ENCODE assay signal across 9 mouse cellular contexts in the genomic region with DNA sequence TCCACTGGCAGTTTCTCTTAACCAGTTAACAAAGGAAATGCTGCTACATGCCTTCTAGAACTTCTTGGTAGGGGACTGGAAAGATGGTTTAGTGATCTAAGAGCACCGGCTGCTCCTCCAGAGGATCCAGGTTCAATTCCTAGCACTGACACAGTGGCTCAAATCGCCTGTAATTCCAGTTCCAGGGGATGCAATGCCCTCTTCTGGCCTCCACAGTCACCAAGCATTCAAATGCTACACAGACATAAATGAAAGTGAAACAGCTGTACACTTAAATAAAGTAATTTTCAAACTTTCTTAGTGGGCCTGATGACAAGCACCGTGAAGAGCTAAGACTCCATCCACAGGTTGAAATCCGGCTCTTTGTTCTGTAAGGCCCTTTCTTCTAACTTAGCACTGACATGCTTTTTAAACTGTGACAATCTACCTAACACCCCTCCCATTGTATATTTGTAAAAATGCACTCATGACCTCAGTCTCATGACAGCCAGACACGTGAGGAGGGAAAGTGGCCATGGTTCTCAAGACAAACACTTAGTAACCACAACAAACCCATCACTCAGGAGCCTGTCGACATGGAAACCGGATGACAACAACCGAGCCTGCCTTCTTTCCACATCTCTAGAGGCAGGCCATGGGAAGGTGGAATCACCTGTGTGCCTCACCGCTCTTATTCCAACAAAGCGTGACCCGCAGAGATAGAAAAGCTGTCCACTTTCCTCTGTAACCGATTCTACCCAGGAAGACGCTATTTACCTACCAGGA.
DNase-seq lines count a peak whose midpoint lies in the region; ATAC-seq lines count a peak whose summit lies in the region.
"Had no signal": no experiment of that assay in that cellular context is flagged by ENCODE, and none has a peak within 500 bp of the region (broad histone marks: within the 10 kb centered on the region; RNA-seq: fewer than 3 reads in every experiment).

No protein-coding gene starts in this region.

- H3K9ac ChIP-seq in heart, embryonic 12.5 days, result no peak overlapping the region
- 0 out of 2 replicates have a peak overlapping the region, but pooled peaks have one; percentile 18 for H3K9ac ChIP-seq in hindbrain, embryonic 16.5 days (ENCODE audit: low read depth, low read length)
- H3K9ac ChIP-seq in neural tube, embryonic 12.5 days, result no peak overlapping the region

- H3K9me3 ChIP-seq in heart, embryonic 12.5 days (replicated peaks), result no peaks in the 10 kb centered on the region
- H3K9me3 ChIP-seq in hindbrain, embryonic 16.5 days (ENCODE audit: control insufficient read depth, low read length), result no peaks in the 10 kb centered on the region
- H3K9me3 ChIP-seq in neural tube, embryonic 12.5 days, result no peaks in the 10 kb centered on the region

- no peak overlapping the region for H3K4me2 ChIP-seq in heart, embryonic 12.5 days
- H3K4me2 ChIP-seq in hindbrain, embryonic 16.5 days (ENCODE audit: low read length), result peak overlapping the region; percentile 42
- H3K4me2 ChIP-seq in neural tube, embryonic 12.5 days (replicated peaks), result peak overlapping the region; percentile 28; the same call in 1 of the 2 replicates

- no peaks in the 10 kb centered on the region for H3K27me3 ChIP-seq in heart, embryonic 12.5 days (replicated peaks)
- H3K27me3 ChIP-seq in hindbrain, embryonic 16.5 days (replicated peaks; ENCODE audit: control insufficient read depth, insufficient read depth, low read length), result no peaks in the 10 kb centered on the region
- H3K27me3 ChIP-seq in neural tube, embryonic 12.5 days (replicated peaks), result no peaks in the 10 kb centered on the region

- H3K4me1 ChIP-seq in heart, embryonic 12.5 days (replicated peaks), result peaks cover 59% of the 10 kb centered on the region
- peaks cover 51% of the 10 kb centered on the region for H3K4me1 ChIP-seq in brown adipose tissue, adult 24 weeks (ENCODE audit: control insufficient read depth, insufficient read depth, insufficient read length, low read length)
- peaks cover 49% of the 10 kb centered on the region for H3K4me1 ChIP-seq in hindbrain, embryonic 16.5 days (ENCODE audit: control insufficient read depth, insufficient read depth, low read depth, low read length)
- H3K4me1 ChIP-seq in neural tube, embryonic 12.5 days, result peaks cover 76% of the 10 kb centered on the region

- WGBS in heart, embryonic 12.5 days, result 66% methylated on average over 13 of the region's 13 CpGs
- 50% methylated on average over 13 of the region's 13 CpGs for WGBS in hindbrain, embryonic 16.5 days
- 58% methylated on average over 13 of the region's 13 CpGs for WGBS in neural tube, embryonic 12.5 days

- peaks cover 20% of the 10 kb centered on the region for H3K36me3 ChIP-seq in heart, embryonic 12.5 days
- no peaks in the 10 kb centered on the region for H3K36me3 ChIP-seq in hindbrain, embryonic 16.5 days (ENCODE audit: control insufficient read depth, insufficient read depth, low read length)
- H3K36me3 ChIP-seq in neural tube, embryonic 12.5 days, result no peaks in the 10 kb centered on the region

- no peak for ATAC-seq in heart, embryonic 12.5 days (ENCODE audit: insufficient number of reproducible peaks, low FRiP score)
- no peak for ATAC-seq in hindbrain, embryonic 16.5 days
- peak; percentile 31 for ATAC-seq in neural tube, embryonic 12.5 days (ENCODE audit: low FRiP score, low read depth)

- no peak overlapping the region for H3K27ac ChIP-seq in heart, embryonic 12.5 days (ENCODE audit: poor library complexity, severe bottlenecking)
- peak overlapping the region; percentile 79 for H3K27ac ChIP-seq in brown adipose tissue, adult 24 weeks (replicated peaks; ENCODE audit: low read depth, low read length)
- peak overlapping the region; percentile 88 for H3K27ac ChIP-seq in hindbrain, embryonic 16.5 days (ENCODE audit: low read depth, low read length)
- peak overlapping the region; percentile 75 for H3K27ac ChIP-seq in neural tube, embryonic 12.5 days

- peak; percentile 94 for DNase-seq in heart, adult 11 months
- DNase-seq in kidney, adult 8-10 months, result no peak
- no peak for DNase-seq in right cerebral cortex, postnatal 14 days
- DNase-seq in thymus, postnatal 4 days, result no peak
- DNase-seq: B cell, adult 2 months had no signal

- no peak overlapping the region for H3K4me3 ChIP-seq in heart, embryonic 12.5 days
- H3K4me3 ChIP-seq in brown adipose tissue, adult 24 weeks (ENCODE audit: insufficient read depth, low read depth, low read length), result peak overlapping the region; percentile 2; the same call in 1 of the 2 replicates
- H3K4me3 ChIP-seq in hindbrain, embryonic 16.5 days (ENCODE audit: low read length), result no peak overlapping the region
- no peak overlapping the region for H3K4me3 ChIP-seq in neural tube, embryonic 12.5 days
